Mouse (Mus musculus): ENCODE measurements around the gene Sphk2. TPM values are rescaled to one million over a fixed set of nuclear protein-coding genes. Genes with fewer than 3 reads are reported as not detected.
A peak's percentile ranks its signal among the peaks of the same experiment; 100 is the strongest.

Gene Sphk2
- total and polyA plus RNA-seq, 3 experiments, result 15.9 to 24.9 (median 18.2) TPM

GRCm38 (mm10) chr7:45733477-45733876 lies 15.7 kb upstream of the Sphk2 start:
- no peak for DNase-seq
- TF ChIP-seq POLR2A (IDR thresholded peaks at IDR 0.05; ENCODE audit: insufficient read depth, low read depth, low read length) (no peak), CTCF (IDR thresholded peaks at IDR 0.05) (no peak), EP300 (IDR thresholded peaks at IDR 0.05; ENCODE audit: insufficient read depth, low read depth, low read length) (no peak)
- Histone ChIP-seq H3K9ac (ENCODE audit: low read depth, low read length) (no peak overlapping the region), H3K4me3 (no peak overlapping the region), H3K27ac (no peak overlapping the region), H3K36me3 (ENCODE audit: control insufficient read depth, insufficient read depth, low read length) (no peaks in the 10 kb centered on the region), H3K27me3 (ENCODE audit: control insufficient read depth, insufficient read depth, low read length) (no peaks in the 10 kb centered on the region), H3K4me1 (ENCODE audit: control insufficient read depth, insufficient read depth, low read length) (no peaks in the 10 kb centered on the region), H3K79me2 (replicated peaks; ENCODE audit: control insufficient read depth, insufficient read depth, low read length) (no peaks in the 10 kb centered on the region)
- intact Hi-C loops (cut with DNase I), result no loop called here
- WGBS, result 66% methylated on average over 5 of the region's 5 CpGs

DNA sequence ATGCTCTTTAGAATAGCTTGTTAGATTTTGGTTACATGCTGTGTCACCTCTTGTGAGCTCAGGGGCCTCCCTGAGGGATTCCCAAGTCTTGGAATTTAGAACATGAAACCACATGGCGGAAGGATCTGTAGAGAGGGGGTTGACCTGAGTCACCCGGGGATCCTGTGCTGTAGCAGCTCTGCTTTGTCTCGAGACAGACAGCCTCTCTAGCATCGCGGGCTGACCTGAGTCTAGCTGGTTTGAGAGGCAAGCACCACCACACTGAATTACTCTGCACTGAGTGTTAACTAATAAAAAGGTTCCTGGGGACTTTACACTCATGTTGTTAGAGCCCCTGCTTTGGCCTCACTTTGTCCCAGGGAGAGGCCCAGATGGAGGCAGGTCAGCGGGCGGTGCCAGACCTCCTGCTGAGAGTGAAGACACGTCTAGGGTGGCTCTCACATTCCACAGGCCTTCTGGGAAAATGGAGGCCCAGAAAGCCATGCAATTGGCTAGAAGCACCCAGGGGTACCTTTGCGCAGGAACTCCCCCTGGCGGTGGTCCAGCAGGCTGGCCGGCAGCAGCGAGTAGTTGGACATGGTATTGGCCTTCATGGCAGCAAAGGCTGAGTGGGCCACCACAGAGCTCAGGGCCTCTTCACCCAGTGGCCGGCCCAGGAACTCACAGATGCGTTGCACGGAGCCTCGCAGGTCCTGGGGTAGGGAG lies 13.1 kb upstream of the Sphk2 start:
- no peak overlapping the region for H3K4me3 ChIP-seq
- H3K4me1 ChIP-seq (ENCODE audit: control insufficient read depth, insufficient read depth, low read length), result no peaks in the 10 kb centered on the region
- intact Hi-C loops (cut with DNase I), result no loop called here
- TF ChIP-seq CTCF (IDR thresholded peaks at IDR 0.05) (peak; percentile 35), POLR2A (IDR thresholded peaks at IDR 0.05; ENCODE audit: insufficient read depth, low read depth, low read length) (no peak)
- H3K9ac ChIP-seq (ENCODE audit: low read depth, low read length), result no peak overlapping the region
- H3K79me2 ChIP-seq (replicated peaks; ENCODE audit: control insufficient read depth, insufficient read depth, low read length), result no peaks in the 10 kb centered on the region
- WGBS, result 29% methylated on average over 16 of the region's 16 CpGs
- H3K27ac ChIP-seq, result no peak overlapping the region
- H3K36me3 ChIP-seq (ENCODE audit: control insufficient read depth, insufficient read depth, low read length), result no peaks in the 10 kb centered on the region
- H3K27me3 ChIP-seq (ENCODE audit: control insufficient read depth, insufficient read depth, low read length), result no peaks in the 10 kb centered on the region
- DNase-seq, result no peak

DNA sequence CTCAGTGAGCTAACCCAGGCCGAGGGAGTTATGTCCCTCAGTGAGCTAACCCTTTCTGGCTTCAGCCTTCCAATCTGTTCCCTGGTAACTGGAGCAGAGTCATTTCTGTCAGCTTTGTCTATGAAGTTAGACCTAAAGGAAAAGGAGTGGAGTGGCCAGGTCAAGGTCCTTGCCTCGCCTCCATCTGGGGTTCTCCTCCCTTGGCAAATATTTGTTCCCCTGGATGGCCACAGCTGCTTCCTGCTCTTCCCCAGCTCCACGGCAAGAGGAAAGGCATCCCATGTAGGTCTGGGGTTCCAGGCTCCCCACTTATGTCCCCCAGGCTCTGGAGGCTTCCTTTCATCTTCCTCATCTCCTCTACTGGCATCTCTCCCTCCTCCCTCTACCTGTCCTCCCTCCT lies 9.8 kb upstream of the Sphk2 start:
- intact Hi-C loops (cut with DNase I), result no loop called here
- WGBS, result 71% methylated on average over 3 of the region's 3 CpGs
- no peaks in the 10 kb centered on the region for H3K27me3 ChIP-seq (ENCODE audit: control insufficient read depth, insufficient read depth, low read length)
- no peaks in the 10 kb centered on the region for H3K36me3 ChIP-seq (ENCODE audit: control insufficient read depth, insufficient read depth, low read length)
- no peaks in the 10 kb centered on the region for H3K79me2 ChIP-seq (replicated peaks; ENCODE audit: control insufficient read depth, insufficient read depth, low read length)
- TF ChIP-seq CTCF (IDR thresholded peaks at IDR 0.05) (no peak), POLR2A (IDR thresholded peaks at IDR 0.05; ENCODE audit: insufficient read depth, low read depth, low read length) (no peak), EP300 (IDR thresholded peaks at IDR 0.05; ENCODE audit: insufficient read depth, low read depth, low read length) (no peak)
- no peak overlapping the region for H3K27ac ChIP-seq
- no peak overlapping the region for H3K9ac ChIP-seq (ENCODE audit: low read depth, low read length)
- DNase-seq, result no peak
- no peak overlapping the region for H3K4me3 ChIP-seq
- H3K4me1 ChIP-seq (ENCODE audit: control insufficient read depth, insufficient read depth, low read length), result no peaks in the 10 kb centered on the region

- H3K79me2 ChIP-seq (replicated peaks; ENCODE audit: control insufficient read depth, insufficient read depth, low read length), result no peaks in the 10 kb centered on the region
- no peaks in the 10 kb centered on the region for H3K36me3 ChIP-seq (ENCODE audit: control insufficient read depth, insufficient read depth, low read length)
- no peak for TF ChIP-seq EP300 (IDR thresholded peaks at IDR 0.05; ENCODE audit: insufficient read depth, low read depth, low read length)
- no peak for TF ChIP-seq POLR2A (IDR thresholded peaks at IDR 0.05; ENCODE audit: insufficient read depth, low read depth, low read length)
- no peak for TF ChIP-seq CTCF (IDR thresholded peaks at IDR 0.05)
- intact Hi-C loops (cut with DNase I), result no loop called here
- no peak overlapping the region for H3K27ac ChIP-seq
- H3K4me3 ChIP-seq, result no peak overlapping the region
- H3K27me3 ChIP-seq (ENCODE audit: control insufficient read depth, insufficient read depth, low read length), result no peaks in the 10 kb centered on the region
- no peaks in the 10 kb centered on the region for H3K4me1 ChIP-seq (ENCODE audit: control insufficient read depth, insufficient read depth, low read length)
- DNase-seq, result no peak
- WGBS, result 92% methylated on average over 10 of the region's 10 CpGs
- no peak overlapping the region for H3K9ac ChIP-seq (ENCODE audit: low read depth, low read length)
These were observed 8.6 kb upstream of the Sphk2 start for GRCm38 (mm10) chr7:45726419-45726818.

DNA sequence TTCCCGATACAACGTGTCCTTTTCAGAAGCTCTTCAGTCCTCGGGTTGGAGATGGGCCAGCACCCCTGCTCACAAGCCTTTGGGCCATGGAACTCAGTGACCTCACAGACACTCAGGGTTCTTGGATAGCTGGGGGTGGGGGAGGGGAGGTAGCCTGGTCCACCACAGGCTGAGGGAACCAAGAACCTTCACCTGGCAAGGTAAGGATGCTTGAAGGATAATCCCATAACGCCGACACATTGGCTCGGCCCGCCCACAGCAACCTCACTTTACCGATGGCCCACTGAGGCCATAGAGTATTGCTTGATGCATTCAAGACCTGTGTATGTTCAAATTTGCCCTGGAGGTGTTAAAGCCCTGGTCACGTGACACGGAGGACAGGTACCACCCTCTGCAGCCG lies 7.9 kb upstream of the Sphk2 start, which contains the start of gene Spaca4:
TSS of gene Spaca4 (minus strand) at position 101 of the 400 bp plus-strand sequence.
- DNase-seq, result no peak
- Histone ChIP-seq H3K4me1 (ENCODE audit: control insufficient read depth, insufficient read depth, low read length) (no peaks in the 10 kb centered on the region), H3K9ac (ENCODE audit: low read depth, low read length) (no peak within 1 kb of the TSS), H3K36me3 (ENCODE audit: control insufficient read depth, insufficient read depth, low read length) (no peaks in the 10 kb centered on the region), H3K79me2 (replicated peaks; ENCODE audit: control insufficient read depth, insufficient read depth, low read length) (no peaks in the 10 kb centered on the region), H3K27ac (no peak within 1 kb of the TSS), H3K27me3 (ENCODE audit: control insufficient read depth, insufficient read depth, low read length) (no peaks in the 10 kb centered on the region), H3K4me3 (no peak within 1 kb of the TSS)
- TF ChIP-seq CTCF (IDR thresholded peaks at IDR 0.05), result no peak
- TF ChIP-seq POLR2A (IDR thresholded peaks at IDR 0.05; ENCODE audit: insufficient read depth, low read depth, low read length), result no peak
- no peak for TF ChIP-seq EP300 (IDR thresholded peaks at IDR 0.05; ENCODE audit: insufficient read depth, low read depth, low read length)
- intact Hi-C loops (cut with DNase I), result no loop called here
- 89% methylated on average over 11 of the region's 11 CpGs for whole genome bisulfite sequencing

DNA sequence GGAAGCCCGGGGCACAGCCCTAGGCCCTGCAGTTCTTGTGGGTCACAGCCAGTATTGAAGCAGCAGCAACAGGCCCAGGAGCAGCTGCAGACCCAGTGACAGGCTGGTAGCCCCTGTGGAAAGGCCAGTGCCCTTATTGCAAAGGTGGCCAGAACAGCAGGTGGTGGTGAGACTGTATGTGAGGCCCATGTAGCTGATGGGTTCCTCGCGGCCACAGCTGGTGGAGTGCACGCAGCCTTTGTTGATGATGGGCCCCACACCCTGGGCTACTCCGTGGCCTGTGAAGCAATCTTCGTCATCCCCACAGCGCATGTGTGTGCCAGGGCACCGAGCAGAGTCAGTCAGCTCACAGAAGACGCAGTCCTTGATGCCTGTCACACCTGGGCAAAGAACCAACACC lies 7.3 kb upstream of the Sphk2 start:
- Histone ChIP-seq H3K4me3 (no peak overlapping the region), H3K27me3 (ENCODE audit: control insufficient read depth, insufficient read depth, low read length) (no peaks in the 10 kb centered on the region), H3K9ac (ENCODE audit: low read depth, low read length) (no peak overlapping the region), H3K79me2 (replicated peaks; ENCODE audit: control insufficient read depth, insufficient read depth, low read length) (no peaks in the 10 kb centered on the region), H3K27ac (no peak overlapping the region), H3K4me1 (ENCODE audit: control insufficient read depth, insufficient read depth, low read length) (no peaks in the 10 kb centered on the region), H3K36me3 (ENCODE audit: control insufficient read depth, insufficient read depth, low read length) (no peaks in the 10 kb centered on the region)
- WGBS, result 86% methylated on average over 9 of the region's 9 CpGs
- DNase-seq, result no peak
- intact Hi-C loops (cut with DNase I), result no loop called here
- TF ChIP-seq CTCF (IDR thresholded peaks at IDR 0.05) (no peak), POLR2A (IDR thresholded peaks at IDR 0.05; ENCODE audit: insufficient read depth, low read depth, low read length) (no peak), EP300 (IDR thresholded peaks at IDR 0.05; ENCODE audit: insufficient read depth, low read depth, low read length) (no peak)

Data from heart, adult 2 months (tissue).